Mouse (Mus musculus) liver, embryonic 14.5 days (tissue): ENCODE measurements at regions not wholly inside any gene's neighbourhood (a gene's known extent, or its start where the extent isn't known, plus 50 kb on each side); places are given as distances from the start of the nearest gene placed in this dataset.

Experiments
- CTCF ChIP-seq: IDR thresholded peaks from 2 replicates; pipeline ENCODE4 v1.5.1; 2016; ENCODE audit warnings: antibody characterized with exemption, low read depth, control low read depth
- EP300 ChIP-seq: IDR thresholded peaks from 2 replicates; pipeline ENCODE4 v1.6.1; 2016; ENCODE audit warnings: antibody characterized with exemption, low read depth

GRCm38 (mm10) chr8:86401946-86402345 is 178.5 kb downstream of the Abcc12 start:
- TF ChIP-seq CTCF (no peak), EP300 (no peak)
